Mouse (Mus musculus) G1E (cell line): Measurements from ENCODE around the gene Cfd. TPM values are rescaled to one million over a fixed set of nuclear protein-coding genes. Genes with fewer than 3 reads are reported as not detected.
A peak's percentile ranks its signal among the peaks of the same experiment; 100 is the strongest.

ENCODE experiments used
- ATAC-seq: 2 replicates; pipeline ENCODE4 v1.8.0; 2016; ENCODE audit warnings: mild to moderate bottlenecking; ENCODE audit not compliant: insufficient number of reproducible peaks, poor library complexity, low FRiP score, severe bottlenecking; ENCODE audit errors: extremely low read depth
- DNase-seq: peaks from one replicate; pipeline ENCODE4 v3.0.0; 2012; ENCODE audit warnings: low spot score
- H3K27me3 ChIP-seq: 2 replicates; pipeline ENCODE4 v1.6.1; 2012; ENCODE audit warnings: mild to moderate bottlenecking, low read length, inconsistent platforms; ENCODE audit not compliant: insufficient read depth
- H3K36me3 ChIP-seq: replicated peaks from 2 replicates; pipeline ENCODE3; 2012; ENCODE audit warnings: mild to moderate bottlenecking, inconsistent platforms
- H3K4me1 ChIP-seq: 2 replicates; pipeline ENCODE4 v1.6.1; 2012; ENCODE audit warnings: low read depth, low read length, inconsistent platforms, mixed read lengths; ENCODE audit not compliant: insufficient read depth
- H3K4me3 ChIP-seq: 2 replicates; pipeline ENCODE4 v1.5.1; 2012; ENCODE audit warnings: low read depth, mild to moderate bottlenecking, inconsistent platforms, low read length, moderate library complexity, mixed read lengths
- H3K9me3 ChIP-seq: replicated peaks from 2 replicates; pipeline ENCODE4 v1.6.1; 2012; ENCODE audit warnings: inconsistent platforms
- CTCF ChIP-seq: IDR thresholded peaks from 2 replicates; pipeline ENCODE4 v1.5.1; 2012; ENCODE audit warnings: low read depth, low read length, inconsistent platforms, mixed read lengths
- GATA1 ChIP-seq: IDR thresholded peaks from 2 replicates; pipeline ENCODE4 v1.6.1; 2012; ENCODE audit warnings: borderline replicate concordance, low read length, inconsistent platforms, mixed read lengths
- GATA2 ChIP-seq: IDR thresholded peaks from 2 replicates; pipeline ENCODE4 v1.6.1; 2012; ENCODE audit warnings: low read depth, low read length, inconsistent platforms, borderline replicate concordance
- POLR2AphosphoS5 ChIP-seq: IDR thresholded peaks from 2 replicates; pipeline ENCODE4 v1.6.1; 2012; ENCODE audit warnings: low read depth, low read length, inconsistent platforms; ENCODE audit not compliant: insufficient replicate concordance
- TAL1 ChIP-seq: conservative IDR thresholded peaks from 2 replicates; pipeline ENCODE4 v1.6.1; 2012; ENCODE audit warnings: low read depth, low read length, inconsistent platforms, mixed read lengths
- polyA plus RNA-seq: library from polyadenylated mRNA; stranded (reverse); fragments of >175 nt; gene quantifications from 2 replicates; pipeline ENCODE4 v1.2.3, GENCODE M21; 2012
- total RNA-seq, 2 experiments: library from RNA; stranded (forward) in 1 of 2; stranded (reverse) in 1 of 2; fragments of 200-1000 nt in 1 of 2; fragments of >200 nt in 1 of 2; fragmentation: Nextera tagmentation in 1 of 2; gene quantifications; 2 replicates each; pipeline ENCODE4 v1.2.3; 2014 to 2017

The Cfd gene
- total and polyA plus RNA-seq, 3 experiments: not detected

- H3K4me3 ChIP-seq: no peak overlapping the region
- DNase-seq (no peak), ATAC-seq (no peak)
- peaks cover 10% of the 10 kb centered on the region for H3K36me3 ChIP-seq
- H3K4me1 ChIP-seq: peaks cover 73% of the 10 kb centered on the region
- TF ChIP-seq CTCF (no peak), GATA1 (no peak)
- H3K27me3 ChIP-seq: no peaks in the 10 kb centered on the region; the same call in 1 of the 2 replicates
- H3K9me3 ChIP-seq: peaks cover 15% of the 10 kb centered on the region
Observed at GRCm38 (mm10) chr10:79918231-79919078, 27.8 kb downstream of the Cfd start.

GRCm38 (mm10) chr10:79919251-79919849 is 28.7 kb downstream of the Cfd start:
- Histone ChIP-seq H3K4me3 (peak overlapping the region; percentile 54; the same call in 1 of the 2 replicates), H3K27me3 (no peaks in the 10 kb centered on the region; the same call in 1 of the 2 replicates)

GRCm38 (mm10) chr10:79920056-79920890 is 29.6 kb downstream of the Cfd start:
- Histone ChIP-seq H3K4me1 (peaks cover 62% of the 10 kb centered on the region), H3K9me3 (peaks cover 15% of the 10 kb centered on the region), H3K36me3 (peaks cover 1% of the 10 kb centered on the region), H3K4me3 (0 out of 2 replicates have a peak overlapping the region, but pooled peaks have one; percentile 26), H3K27me3 (no peaks in the 10 kb centered on the region; the same call in 1 of the 2 replicates)
- no peak for DNase-seq
- ATAC-seq: no peak
- TF ChIP-seq GATA1 (no peak), CTCF (no peak), POLR2AphosphoS5 (no peak), TAL1 (no peak), GATA2 (no peak)

More at GRCm38 (mm10) chr10:79919251-79919849, 28.7 kb downstream of the Cfd start:
- Histone ChIP-seq H3K9me3 (peaks cover 15% of the 10 kb centered on the region), H3K4me1 (peaks cover 66% of the 10 kb centered on the region), H3K36me3 (peaks cover 3% of the 10 kb centered on the region)
- TF ChIP-seq TAL1 (no peak), CTCF (no peak), GATA1 (no peak), POLR2AphosphoS5 (no peak), GATA2 (no peak)
- no peak for DNase-seq
- no peak for ATAC-seq

- H3K4me1 ChIP-seq: peaks cover 61% of the 10 kb centered on the region
- DNase-seq (no peak), ATAC-seq (no peak)
- H3K9me3 ChIP-seq: peaks cover 15% of the 10 kb centered on the region
- no peaks in the 10 kb centered on the region for H3K36me3 ChIP-seq
- peak within 1 kb of the TSS; percentile 26; the same call in 1 of the 2 replicates for H3K4me3 ChIP-seq
- no peaks in the 10 kb centered on the region; the same call in 1 of the 2 replicates for H3K27me3 ChIP-seq
- TF ChIP-seq POLR2AphosphoS5: no peak
Observed at GRCm38 (mm10) chr10:79920958-79921535, 30.4 kb downstream of the Cfd start, which contains the start of gene R3hdm4. R3hdm4 (minus strand) TSS chr10:79921208.

GRCm38 (mm10) chr10:79921572-79921971 is 30.9 kb downstream of the Cfd start:
- Histone ChIP-seq H3K36me3 (no peaks in the 10 kb centered on the region), H3K27me3 (no peaks in the 10 kb centered on the region; the same call in 1 of the 2 replicates), H3K4me1 (peaks cover 64% of the 10 kb centered on the region), H3K9me3 (peaks cover 15% of the 10 kb centered on the region), H3K4me3 (no peak overlapping the region)
- DNase-seq: no peak
- TF ChIP-seq TAL1 (no peak), CTCF (no peak), GATA2 (no peak), POLR2AphosphoS5 (no peak), GATA1 (no peak)
- ATAC-seq: no peak
